Mouse (Mus musculus): Measurements from ENCODE around the gene Kbtbd12.

Gene Kbtbd12

DNA sequence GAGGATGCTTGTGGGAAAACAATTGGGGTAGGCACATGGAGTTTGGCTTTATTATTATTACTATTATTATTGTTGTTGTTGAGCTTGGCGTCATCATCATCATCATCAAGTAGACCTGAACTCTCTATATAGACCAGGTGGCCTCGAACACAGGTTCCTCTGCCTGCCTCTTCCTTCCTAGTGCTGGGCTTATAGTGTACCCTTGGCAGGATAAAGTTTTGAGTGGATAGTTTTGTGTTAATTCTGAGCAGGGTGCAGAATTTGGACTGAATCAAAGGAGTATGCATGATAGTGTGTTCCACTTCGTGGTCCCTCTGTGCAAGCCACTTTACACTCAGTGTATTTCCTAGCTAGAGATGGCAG lies 137.4 kb downstream of the Kbtbd12 start:
- no peak for DNase-seq (ENCODE audit: low read depth, low spot score)

DNA sequence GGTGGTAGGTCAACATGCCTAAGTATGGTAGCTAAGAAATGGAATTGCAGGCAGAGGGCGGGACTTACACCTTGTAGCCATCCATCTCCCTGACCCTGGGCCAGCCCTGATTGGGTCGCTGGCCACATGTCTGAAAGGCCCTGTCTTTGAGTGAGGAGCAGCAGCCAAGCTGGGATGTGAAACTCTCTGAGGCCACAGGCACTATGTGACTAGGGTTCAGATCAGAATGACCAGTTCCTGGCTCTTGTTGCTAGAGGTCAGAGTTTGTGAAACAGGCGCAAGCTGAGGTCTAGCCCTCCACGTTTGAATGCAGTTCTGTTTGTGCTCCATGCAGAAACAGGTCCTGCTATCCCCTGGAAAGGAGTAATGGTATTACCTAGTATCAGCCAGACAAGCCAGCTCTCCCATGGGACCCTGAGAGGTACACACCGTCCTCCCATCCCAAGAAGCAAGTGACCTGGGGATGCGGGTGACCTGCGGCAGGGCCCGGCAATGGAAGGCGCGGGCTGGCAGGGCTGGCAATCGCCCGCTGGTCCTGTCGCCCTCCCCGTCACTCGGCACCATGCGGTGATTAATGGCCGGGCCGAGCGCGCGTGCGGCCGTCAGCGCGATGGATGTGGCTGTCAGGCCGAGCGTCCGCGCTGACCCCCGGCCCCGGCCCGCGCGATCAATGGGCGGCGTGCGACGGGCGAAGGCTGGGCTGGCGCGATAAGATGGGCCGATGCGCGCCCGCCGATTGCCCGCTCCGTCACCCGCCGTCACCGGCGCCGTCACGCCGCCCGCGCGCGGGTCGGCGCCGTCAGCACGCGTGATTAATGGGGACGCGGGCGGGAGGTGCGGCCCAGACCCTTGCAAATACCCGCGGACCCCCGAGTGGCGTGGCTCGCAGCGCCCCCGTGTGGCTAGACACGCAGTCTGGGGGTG lies 138.0 kb downstream of the Kbtbd12 start:
- DNase-seq (ENCODE audit: low read depth, low spot score), result no peak

Measured in telencephalon, adult 2 months (tissue).